Mouse (Mus musculus): ENCODE measurements around the gene Nrip2.

DNA sequence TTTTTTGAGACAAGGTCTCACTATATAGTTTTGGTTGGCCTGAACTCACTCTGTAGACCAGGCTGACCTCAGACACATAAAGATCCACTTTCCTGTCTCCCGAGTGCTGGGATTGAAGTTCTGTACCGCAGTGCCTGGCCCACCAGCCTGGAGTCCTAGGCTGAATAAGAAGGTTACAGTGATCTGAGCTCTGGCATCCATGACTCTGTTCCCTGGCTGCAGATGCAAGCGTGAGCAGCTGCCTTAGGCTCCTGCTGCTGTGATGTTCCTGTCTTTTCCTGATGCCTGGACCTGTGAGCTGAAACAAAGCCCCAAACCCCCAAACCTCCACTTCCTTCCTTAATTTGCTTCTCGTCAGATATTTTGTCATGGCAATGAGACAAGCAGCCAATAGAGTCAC lies 65.9 kb downstream of the Nrip2 start:
- TF ChIP-seq POLR2A (IDR thresholded peaks at IDR 0.05; ENCODE audit: borderline replicate concordance, control insufficient read depth, low read depth, low read length) = no peak
- TF ChIP-seq CTCF (IDR thresholded peaks at IDR 0.05; ENCODE audit: control insufficient read depth, insufficient read depth, low read length) = no peak
